Mouse (Mus musculus) c-Kit-positive CD71-positive TER-119-positive erythroid progenitor cells, embryonic 14.5 days (primary cell): ENCODE results near the gene Fam185a.

Experiments used
- DNase-seq: peaks from one replicate; pipeline ENCODE4 v3.0.0-alpha.2; 2013; ENCODE audit warnings: low spot score

Fam185a gene

GRCm38 (mm10) chr5:21493294-21493999 lies 68.7 kb downstream of the Fam185a start:
- no peak for DNase-seq

GRCm38 (mm10) chr5:21494781-21495180 lies 70.0 kb downstream of the Fam185a start:
- no peak for DNase-seq

- no peak for DNase-seq
Observed at GRCm38 (mm10) chr5:21496321-21496720, 71.6 kb downstream of the Fam185a start.

GRCm38 (mm10) chr5:21496881-21497280 lies 72.1 kb downstream of the Fam185a start:
- no peak for DNase-seq

- DNase-seq, result no peak
Observed at GRCm38 (mm10) chr5:21498490-21498889, 73.7 kb downstream of the Fam185a start.

- no peak for DNase-seq
Observed at GRCm38 (mm10) chr5:21498925-21499324, 74.2 kb downstream of the Fam185a start.

- DNase-seq, result no peak
Observed at GRCm38 (mm10) chr5:21500133-21500532, 75.4 kb downstream of the Fam185a start.

GRCm38 (mm10) chr5:21500941-21501340 lies 76.2 kb downstream of the Fam185a start:
- DNase-seq, result no peak

GRCm38 (mm10) chr5:21502936-21503610 lies 78.3 kb downstream of the Fam185a start:
- DNase-seq, result no peak

- DNase-seq, result no peak
Observed at GRCm38 (mm10) chr5:21505159-21505558, 80.4 kb downstream of the Fam185a start.

- no peak for DNase-seq
Observed at GRCm38 (mm10) chr5:21506887-21507286, 82.1 kb downstream of the Fam185a start.

GRCm38 (mm10) chr5:21509801-21510200 lies 85.0 kb downstream of the Fam185a start:
- no peak for DNase-seq

- no peak for DNase-seq
Observed at GRCm38 (mm10) chr5:21513363-21513762, 88.6 kb downstream of the Fam185a start.

GRCm38 (mm10) chr5:21517562-21517961 lies 92.8 kb downstream of the Fam185a start:
- DNase-seq, result no peak

- DNase-seq, result no peak
Observed at GRCm38 (mm10) chr5:21518207-21518606, 93.4 kb downstream of the Fam185a start.

- no peak for DNase-seq
Observed at GRCm38 (mm10) chr5:21519166-21519565, 94.4 kb downstream of the Fam185a start.

GRCm38 (mm10) chr5:21526835-21527485 lies 102.2 kb downstream of the Fam185a start:
- DNase-seq, result no peak

- no peak for DNase-seq
Observed at GRCm38 (mm10) chr5:21527488-21527911, 102.7 kb downstream of the Fam185a start.

- no peak for DNase-seq
Observed at GRCm38 (mm10) chr5:21528068-21528842, 103.5 kb downstream of the Fam185a start.

- DNase-seq, result no peak
Observed at GRCm38 (mm10) chr5:21529110-21529720, 104.5 kb downstream of the Fam185a start.
